Mouse (Mus musculus) midbrain, postnatal 0 days (tissue): ENCODE measurements around the gene Aldh3a1. TPM values are rescaled to one million over a fixed set of nuclear protein-coding genes. Genes with fewer than 3 reads are reported as not detected.
A peak's percentile ranks its signal among the peaks of the same experiment; 100 is the strongest.
"Not testable (repeated sequence)": the region's sequence is repeated elsewhere in the genome, so short reads cannot be mapped to it uniquely, and the experiment has no call there.

Source experiments
- ATAC-seq: fragments of 200-750 bp; cut with Nextera tagmentation; 2 replicates; pipeline ENCODE4 v1.8.0; 2017; ENCODE audit warnings: moderate number of reproducible peaks, mild to moderate bottlenecking, moderate TSS enrichment, moderate library complexity; ENCODE audit not compliant: low FRiP score
- DNase-seq: peaks from one replicate; pipeline ENCODE4 v3.0.0-alpha.2; 2015; ENCODE audit warnings: low spot score
- H3K27ac ChIP-seq: fragments of 300-500 bp; sonication (generic); 2 replicates; pipeline ENCODE4 v1.5.1; 2014; ENCODE audit warnings: low read depth, mild to moderate bottlenecking, low read length, mixed read lengths
- H3K27me3 ChIP-seq: fragments of 300-500 bp; sonication (generic); 2 replicates; pipeline ENCODE4 v1.6.1; 2014; ENCODE audit warnings: low read length, control low read depth, mixed read lengths; ENCODE audit not compliant: insufficient read depth
- H3K36me3 ChIP-seq: fragments of 300-500 bp; sonication (generic); 2 replicates; pipeline ENCODE4 v1.6.1; 2014; ENCODE audit warnings: low read length, control low read depth, mixed read lengths; ENCODE audit not compliant: insufficient read depth
- H3K4me1 ChIP-seq: fragments of 300-500 bp; sonication (generic); 2 replicates; pipeline ENCODE4 v1.6.1; 2014; ENCODE audit warnings: mild to moderate bottlenecking, control low read depth, antibody characterized with exemption, low read length, mixed read lengths; ENCODE audit not compliant: insufficient read depth
- H3K4me2 ChIP-seq: fragments of 300-500 bp; sonication (generic); 2 replicates; pipeline ENCODE4 v1.6.1; 2014; ENCODE audit warnings: low read depth, mild to moderate bottlenecking, low read length, mixed read lengths; ENCODE audit not compliant: poor library complexity, severe bottlenecking
- H3K4me3 ChIP-seq: fragments of 300-500 bp; sonication (generic); 2 replicates; pipeline ENCODE4 v1.5.1; 2014; ENCODE audit warnings: low read depth, mild to moderate bottlenecking, low read length, moderate library complexity
- H3K9ac ChIP-seq: fragments of 300-500 bp; sonication (generic); replicated peaks from 2 replicates; pipeline ENCODE4 v1.6.1; 2014; ENCODE audit warnings: mild to moderate bottlenecking, low read length, moderate library complexity, mixed read lengths; ENCODE audit not compliant: poor library complexity, severe bottlenecking
- H3K9me3 ChIP-seq: fragments of 300-500 bp; sonication (generic); 2 replicates; pipeline ENCODE4 v1.6.1; 2016; ENCODE audit warnings: low read length, control low read depth
- CTCF ChIP-seq: IDR thresholded peaks from 2 replicates; pipeline ENCODE4 v1.5.1; 2016; ENCODE audit warnings: antibody characterized with exemption, mild to moderate bottlenecking
- WGBS: fragments of 180-500 bp; shearing (Covaris S2); extraction: QIAGEN DNeasy Blood & Tissue Kit; methylation state at CpG from one replicate; pipeline ENCODE4 v1.1.7; 2014; 5-methylcytosine and 5-hydroxymethylcytosine counted together
- polyA plus RNA-seq: library from polyadenylated mRNA; unstranded; fragments of >200 nt; fragmentation: Nextera tagmentation; extraction: Ambion mirVana; gene quantifications from 2 replicates; pipeline ENCODE4 v1.2.1, GENCODE M21; 2015
- total RNA-seq: library from RNA; depleted of rRNA; stranded (reverse); fragments of >200 nt; gene quantifications from 2 replicates; pipeline ENCODE4 v1.2.3, GENCODE M21; 2014

Aldh3a1 gene
- total and polyA plus RNA-seq, 2 experiments from 2014 or later = 0.11 to 0.83 TPM

GRCm38 (mm10) chr11:61163341-61163740 is 44.0 kb upstream of the Aldh3a1 start:
- 97% methylated on average over 3 of the region's 3 CpGs for WGBS
- Histone ChIP-seq H3K27ac (no peak overlapping the region), H3K9ac (no peak overlapping the region), H3K4me1 (no peaks in the 10 kb centered on the region), H3K9me3 (no peaks in the 10 kb centered on the region), H3K36me3 (peaks cover 95% of the 10 kb centered on the region), H3K4me3 (no peak overlapping the region), H3K27me3 (no peaks in the 10 kb centered on the region), H3K4me2 (no peak overlapping the region)
- DNase-seq (no peak), ATAC-seq (no peak)
- TF ChIP-seq CTCF = no peak

GRCm38 (mm10) chr11:61164366-61164765 is 43.0 kb upstream of the Aldh3a1 start:
- WGBS = 94% methylated on average over 6 of the region's 6 CpGs
- no peaks in the 10 kb centered on the region for H3K9me3 ChIP-seq
- H3K9ac ChIP-seq = no peak overlapping the region
- H3K4me2 ChIP-seq = no peak overlapping the region
- H3K4me3 ChIP-seq = no peak overlapping the region
- DNase-seq (no peak), ATAC-seq (no peak)
- TF ChIP-seq CTCF = no peak
- peaks cover 4% of the 10 kb centered on the region; the same call in 1 of the 2 replicates for H3K4me1 ChIP-seq
- peaks cover 85% of the 10 kb centered on the region for H3K36me3 ChIP-seq
- H3K27me3 ChIP-seq = no peaks in the 10 kb centered on the region
- no peak overlapping the region for H3K27ac ChIP-seq

GRCm38 (mm10) chr11:61164881-61165280 is 42.5 kb upstream of the Aldh3a1 start:
- WGBS = 96% methylated on average over 10 of the region's 10 CpGs
- no peak overlapping the region for H3K4me3 ChIP-seq
- DNase-seq (no peak), ATAC-seq (no peak)
- no peak overlapping the region for H3K9ac ChIP-seq
- no peak overlapping the region for H3K27ac ChIP-seq
- TF ChIP-seq CTCF = no peak
- H3K27me3 ChIP-seq = no peaks in the 10 kb centered on the region
- H3K4me2 ChIP-seq = no peak overlapping the region
- H3K36me3 ChIP-seq = peaks cover 80% of the 10 kb centered on the region
- no peaks in the 10 kb centered on the region for H3K9me3 ChIP-seq
- peaks cover 5% of the 10 kb centered on the region; the same call in 1 of the 2 replicates for H3K4me1 ChIP-seq

DNA sequence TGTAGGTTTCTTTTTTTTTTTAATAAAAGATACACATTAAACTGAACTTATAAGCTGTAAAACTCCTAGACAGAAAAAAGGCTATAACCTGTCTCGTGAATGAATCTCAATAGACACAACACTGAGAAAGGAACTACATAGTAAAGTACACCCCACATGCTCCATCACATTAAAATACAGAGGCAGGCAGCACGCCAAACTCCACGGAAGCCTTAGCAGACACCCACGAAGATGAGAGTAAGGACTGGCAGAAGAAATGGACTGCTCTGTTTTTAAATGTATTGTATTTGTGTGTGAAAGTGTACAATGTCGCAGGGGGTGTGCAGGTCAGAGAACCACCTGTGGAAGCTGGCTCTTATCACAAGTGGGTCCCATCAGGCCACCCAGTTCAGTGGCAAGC is 37.2 kb upstream of the Aldh3a1 start:
- DNase-seq (no peak), ATAC-seq (no peak)
- H3K9ac ChIP-seq = no peak overlapping the region
- H3K27ac ChIP-seq = no peak overlapping the region
- peaks cover 27% of the 10 kb centered on the region for H3K36me3 ChIP-seq
- no peaks in the 10 kb centered on the region for H3K9me3 ChIP-seq
- H3K27me3 ChIP-seq = no peaks in the 10 kb centered on the region
- peaks cover 18% of the 10 kb centered on the region; the same call in 1 of the 2 replicates for H3K4me1 ChIP-seq
- H3K4me2 ChIP-seq = peak overlapping the region; percentile 63; the same call in 1 of the 2 replicates
- WGBS = 75% methylated on average over 5 of the region's 5 CpGs
- no peak overlapping the region for H3K4me3 ChIP-seq
- TF ChIP-seq CTCF = no peak

GRCm38 (mm10) chr11:61173477-61173876 is 33.9 kb upstream of the Aldh3a1 start:
- not testable (repeated sequence) for DNase-seq, H3K27ac ChIP-seq, ATAC-seq, H3K27me3 ChIP-seq, H3K9me3 ChIP-seq, H3K36me3 ChIP-seq
- 12% methylated on average over 15 of the region's 15 CpGs for WGBS
- H3K4me2 ChIP-seq = peak overlapping the region; percentile 63
- peak overlapping the region; percentile 33; the same call in 1 of the 2 replicates for H3K9ac ChIP-seq
- peak overlapping the region; percentile 100 for H3K4me3 ChIP-seq
- peaks cover 21% of the 10 kb centered on the region; the same call in 1 of the 2 replicates for H3K4me1 ChIP-seq

GRCm38 (mm10) chr11:61174291-61174820 is 33.0 kb upstream of the Aldh3a1 start:
- peak; percentile 88 for DNase-seq
- Histone ChIP-seq H3K27ac (peak overlapping the region; percentile 100), H3K36me3 (no peaks in the 10 kb centered on the region), H3K27me3 (no peaks in the 10 kb centered on the region), H3K4me2 (peak overlapping the region; percentile 63), H3K9ac (peak overlapping the region; percentile 100), H3K9me3 (no peaks in the 10 kb centered on the region), H3K4me3 (peak overlapping the region; percentile 100), H3K4me1 (peaks cover 17% of the 10 kb centered on the region; the same call in 1 of the 2 replicates)
- ATAC-seq = peak; percentile 65
- peak; percentile 82 for TF ChIP-seq CTCF
- under 1% methylated on average over 28 of the region's 28 CpGs for WGBS
